Mouse (Mus musculus) pancreas, adult 10 weeks (tissue): ENCODE data around the gene Mtrex. TPM values are rescaled to one million over a fixed set of nuclear protein-coding genes. Genes with fewer than 3 reads are reported as not detected.

ENCODE experiments used
- polyA plus RNA-seq: library from polyadenylated mRNA; stranded (reverse); fragments of 350-450 nt; fragmentation: Illumina TruSeq; extraction: RNeasy Lipid Tissue Mini Kit (QIAGEN cat#74804); gene quantifications from one replicate; pipeline ENCODE4 v1.2.3, GENCODE M21; 2015; ENCODE audit warnings: low read depth, low replicate concordance; ENCODE audit not compliant: insufficient read depth

Gene Mtrex
- 7.6 TPM for polyA plus RNA-seq

GRCm38 (mm10) chr13:112927287-112928001, at the start of gene Mtrex, which contains the start of gene Dhx29:
Mtrex (minus strand) TSS chr13:112927398.
Dhx29 (plus strand) TSS chr13:112927454.

Other genes with a start within 250 kb of the Mtrex start
- gene Plpp1, start 126.6 kb downstream of the Mtrex start, polyA plus RNA-seq, result 59.3 TPM
- 2.2 TPM for gene Dhx29, start 56 bp upstream of the Mtrex start, polyA plus RNA-seq
- gene Ccno, start 60.4 kb upstream of the Mtrex start, polyA plus RNA-seq, result not detected
- not detected for gene Mcidas, start 66.4 kb upstream of the Mtrex start, polyA plus RNA-seq
- not detected for gene Cdc20b, start 107.7 kb upstream of the Mtrex start, polyA plus RNA-seq
- gene Gpx8, start 119.0 kb upstream of the Mtrex start, polyA plus RNA-seq, result 12.5 TPM
- gene Gzma, start 173.6 kb upstream of the Mtrex start, polyA plus RNA-seq, result not detected